Mouse (Mus musculus) forebrain, embryonic 10.5 days (tissue): ENCODE data around the gene Samd13. TPM values are rescaled to one million over a fixed set of nuclear protein-coding genes. Genes with fewer than 3 reads are reported as not detected.

ENCODE experiments used
- DNase-seq: peaks from one replicate; pipeline ENCODE4 v3.0.0-alpha.2; 2017; ENCODE audit warnings: low spot score; ENCODE audit errors: extremely low spot score
- H3K27ac ChIP-seq: fragments of 300-500 bp; sonication (generic); 2 replicates; pipeline ENCODE4 v1.5.1; 2016; ENCODE audit warnings: mild to moderate bottlenecking
- H3K27me3 ChIP-seq: fragments of 300-500 bp; sonication (generic); 2 replicates; pipeline ENCODE4 v1.6.1; 2016; ENCODE audit warnings: mild to moderate bottlenecking; ENCODE audit not compliant: poor library complexity, severe bottlenecking
- H3K36me3 ChIP-seq: fragments of 300-500 bp; sonication (generic); replicated peaks from 2 replicates; pipeline ENCODE4 v1.6.1; 2016; ENCODE audit warnings: mild to moderate bottlenecking, moderate library complexity
- H3K4me1 ChIP-seq: fragments of 300-500 bp; sonication (generic); 2 replicates; pipeline ENCODE4 v1.6.1; 2016
- H3K4me3 ChIP-seq: fragments of 300-500 bp; sonication (generic); 2 replicates; pipeline ENCODE4 v1.5.1; 2016; ENCODE audit warnings: mild to moderate bottlenecking, moderate library complexity
- H3K9me3 ChIP-seq: fragments of 300-500 bp; sonication (generic); 2 replicates; pipeline ENCODE4 v1.6.1; 2016; ENCODE audit warnings: mild to moderate bottlenecking, moderate library complexity
- WGBS: fragments of 180-500 bp; shearing (Covaris S2); methylation state at CpG from one replicate; pipeline ENCODE4 v1.1.7; 2016; 5-methylcytosine and 5-hydroxymethylcytosine counted together
- polyA plus RNA-seq: library from polyadenylated mRNA; unstranded; fragments of >200 nt; fragmentation: Nextera tagmentation; extraction: Ambion mirVana; gene quantifications from 2 replicates; pipeline ENCODE4 v1.2.1, GENCODE M21; 2016

The Samd13 gene
- polyA plus RNA-seq, 1 experiment from 2014 or later, result 0.62 TPM

- Histone ChIP-seq H3K4me3 (no peak overlapping the region), H3K9me3 (no peaks in the 10 kb centered on the region), H3K4me1 (0 out of 2 replicates have a peak, but pooled peaks cover 8% of the 10 kb centered on the region), H3K36me3 (no peaks in the 10 kb centered on the region), H3K27ac (no peak overlapping the region), H3K27me3 (no peaks in the 10 kb centered on the region)
- 94% methylated on average over 5 of the region's 5 CpGs for WGBS
- DNase-seq, result no peak
Observed at GRCm38 (mm10) chr3:146659321-146659720, 26.1 kb downstream of the Samd13 start.

GRCm38 (mm10) chr3:146658061-146658639 lies 27.2 kb downstream of the Samd13 start:
- no peak overlapping the region for H3K4me3 ChIP-seq
- no peak overlapping the region for H3K27ac ChIP-seq
- 91% methylated on average over 1 of the region's 1 CpGs for WGBS
- no peaks in the 10 kb centered on the region for H3K9me3 ChIP-seq
- no peaks in the 10 kb centered on the region for H3K27me3 ChIP-seq
- no peak for DNase-seq
- no peaks in the 10 kb centered on the region for H3K36me3 ChIP-seq
- 0 out of 2 replicates have a peak, but pooled peaks cover 8% of the 10 kb centered on the region for H3K4me1 ChIP-seq

GRCm38 (mm10) chr3:146657433-146657832 lies 28.0 kb downstream of the Samd13 start:
- H3K4me3 ChIP-seq, result no peak overlapping the region
- no peak overlapping the region for H3K27ac ChIP-seq
- H3K27me3 ChIP-seq, result no peaks in the 10 kb centered on the region
- H3K9me3 ChIP-seq, result no peaks in the 10 kb centered on the region
- no peak for DNase-seq
- WGBS, result 84% methylated on average over 5 of the region's 5 CpGs
- no peaks in the 10 kb centered on the region for H3K36me3 ChIP-seq
- H3K4me1 ChIP-seq, result 0 out of 2 replicates have a peak, but pooled peaks cover 8% of the 10 kb centered on the region

- no peaks in the 10 kb centered on the region for H3K9me3 ChIP-seq
- no peak overlapping the region for H3K4me3 ChIP-seq
- H3K27ac ChIP-seq, result no peak overlapping the region
- no peaks in the 10 kb centered on the region for H3K36me3 ChIP-seq
- no peaks in the 10 kb centered on the region for H3K27me3 ChIP-seq
- 65% methylated on average over 2 of the region's 2 CpGs for WGBS
- 0 out of 2 replicates have a peak, but pooled peaks cover 8% of the 10 kb centered on the region for H3K4me1 ChIP-seq
- DNase-seq, result no peak
Observed at GRCm38 (mm10) chr3:146655111-146655577, 30.2 kb downstream of the Samd13 start.

GRCm38 (mm10) chr3:146653692-146654091 lies 31.7 kb downstream of the Samd13 start:
- H3K36me3 ChIP-seq, result no peaks in the 10 kb centered on the region
- no peak overlapping the region for H3K27ac ChIP-seq
- no peaks in the 10 kb centered on the region for H3K27me3 ChIP-seq
- H3K4me3 ChIP-seq, result no peak overlapping the region
- WGBS, result 94% methylated on average over 6 of the region's 6 CpGs
- no peak for DNase-seq
- no peaks in the 10 kb centered on the region for H3K9me3 ChIP-seq
- H3K4me1 ChIP-seq, result 0 out of 2 replicates have a peak, but pooled peaks cover 8% of the 10 kb centered on the region

- WGBS, result 91% methylated on average over 5 of the region's 5 CpGs
- no peaks in the 10 kb centered on the region for H3K27me3 ChIP-seq
- H3K4me1 ChIP-seq, result 0 out of 2 replicates have a peak, but pooled peaks cover 8% of the 10 kb centered on the region
- DNase-seq, result no peak
- H3K27ac ChIP-seq, result no peak overlapping the region
- no peaks in the 10 kb centered on the region for H3K36me3 ChIP-seq
- H3K9me3 ChIP-seq, result no peaks in the 10 kb centered on the region
- H3K4me3 ChIP-seq, result no peak overlapping the region
Observed at GRCm38 (mm10) chr3:146652431-146652830, 33.0 kb downstream of the Samd13 start.

GRCm38 (mm10) chr3:146651217-146651616 lies 34.2 kb downstream of the Samd13 start, which contains the start of gene 4930503B20Rik:
TSS of gene 4930503B20Rik (minus strand) at chr3:146651317.
- DNase-seq, result no peak
- Histone ChIP-seq H3K36me3 (no peaks in the 10 kb centered on the region), H3K27me3 (no peaks in the 10 kb centered on the region), H3K4me1 (0 out of 2 replicates have a peak, but pooled peaks cover 8% of the 10 kb centered on the region), H3K9me3 (no peaks in the 10 kb centered on the region), H3K27ac (no peak within 1 kb of the TSS), H3K4me3 (no peak within 1 kb of the TSS)
- 95% methylated on average over 3 of the region's 3 CpGs for WGBS

GRCm38 (mm10) chr3:146650716-146651115 lies 34.7 kb downstream of the Samd13 start:
- DNase-seq, result no peak
- Histone ChIP-seq H3K9me3 (no peaks in the 10 kb centered on the region), H3K27ac (no peak overlapping the region), H3K36me3 (no peaks in the 10 kb centered on the region), H3K4me1 (0 out of 2 replicates have a peak, but pooled peaks cover 5% of the 10 kb centered on the region), H3K4me3 (no peak overlapping the region), H3K27me3 (no peaks in the 10 kb centered on the region)
- 90% methylated on average over 10 of the region's 10 CpGs for WGBS

- DNase-seq, result no peak
- Histone ChIP-seq H3K36me3 (no peaks in the 10 kb centered on the region), H3K4me3 (no peak overlapping the region), H3K4me1 (no peaks in the 10 kb centered on the region), H3K27ac (no peak overlapping the region), H3K9me3 (no peaks in the 10 kb centered on the region), H3K27me3 (no peaks in the 10 kb centered on the region)
- WGBS, result 80% methylated on average over 10 of the region's 10 CpGs
Observed at GRCm38 (mm10) chr3:146649311-146649894, 36.0 kb downstream of the Samd13 start.

- Histone ChIP-seq H3K27me3 (no peaks in the 10 kb centered on the region), H3K36me3 (no peaks in the 10 kb centered on the region), H3K4me3 (no peak overlapping the region), H3K4me1 (no peaks in the 10 kb centered on the region), H3K27ac (no peak overlapping the region), H3K9me3 (no peaks in the 10 kb centered on the region; the same call in 1 of the 2 replicates)
- no peak for DNase-seq
- 74% methylated on average over 4 of the region's 4 CpGs for WGBS
Observed at GRCm38 (mm10) chr3:146641818-146642427, 43.5 kb downstream of the Samd13 start.

- DNase-seq, result no peak
- Histone ChIP-seq H3K4me3 (no peak overlapping the region), H3K27me3 (no peaks in the 10 kb centered on the region), H3K4me1 (peaks cover 9% of the 10 kb centered on the region; the same call in 1 of the 2 replicates), H3K27ac (no peak overlapping the region), H3K9me3 (no peaks in the 10 kb centered on the region; the same call in 1 of the 2 replicates), H3K36me3 (no peaks in the 10 kb centered on the region)
- WGBS, result 91% methylated on average over 5 of the region's 5 CpGs
Observed at GRCm38 (mm10) chr3:146632506-146632905, 52.9 kb downstream of the Samd13 start.

- Histone ChIP-seq H3K36me3 (no peaks in the 10 kb centered on the region), H3K4me3 (no peak overlapping the region), H3K27me3 (no peaks in the 10 kb centered on the region), H3K4me1 (peaks cover 9% of the 10 kb centered on the region; the same call in 1 of the 2 replicates), H3K27ac (0 out of 2 replicates have a peak overlapping the region, but pooled peaks have one; percentile 9), H3K9me3 (no peaks in the 10 kb centered on the region)
- 70% methylated on average over 8 of the region's 8 CpGs for WGBS
- DNase-seq, result no peak
Observed at GRCm38 (mm10) chr3:146628227-146628982, 57.0 kb downstream of the Samd13 start.
